Mouse (Mus musculus): ENCODE data around the gene Erlin1.

Erlin1 gene

GRCm38 (mm10) chr19:43998802-43999527 is 70.6 kb downstream of the Erlin1 start:
- DNase-seq (ENCODE audit: low spot score), result no peak

GRCm38 (mm10) chr19:43998101-43998500 is 71.5 kb downstream of the Erlin1 start:
- DNase-seq (ENCODE audit: low spot score), result no peak

GRCm38 (mm10) chr19:43995427-43995826 is 74.2 kb downstream of the Erlin1 start:
- no peak for DNase-seq (ENCODE audit: low spot score)

GRCm38 (mm10) chr19:43992464-43992863 is 77.1 kb downstream of the Erlin1 start:
- no peak for DNase-seq (ENCODE audit: low spot score)

- DNase-seq (ENCODE audit: low spot score), result no peak
These were observed 79.2 kb downstream of the Erlin1 start for GRCm38 (mm10) chr19:43990362-43990761.

- no peak for DNase-seq (ENCODE audit: low spot score)
These were observed 83.4 kb downstream of the Erlin1 start, which contains the start of gene Cpn1 for GRCm38 (mm10) chr19:43986069-43986794. Gene Cpn1, minus strand, starts transcription at chr19:43986556.

Measured in T-cell, adult 2 months (primary cell).